Mouse (Mus musculus): ENCODE results near the gene Myct1. TPM values are rescaled to one million over a fixed set of nuclear protein-coding genes. Genes with fewer than 3 reads are reported as not detected.

The Myct1 gene
- polyA plus RNA-seq (2014; fragmentation: Nextera tagmentation; extraction: Ambion mirVana), result 7.1 and 7.7 TPM in 2 replicates

GRCm38 (mm10) chr10:5593464-5593863 lies at the start of gene Myct1:
Gene Myct1, plus strand, starts transcription at chr10:5593775.
- Histone ChIP-seq H3K4me1 (ENCODE audit: control insufficient read depth in 2 of 2, insufficient read depth in 2 of 2, low read length in 2 of 2) (peaks cover 5 to 9% of the 10 kb centered on the region in 2 experiments; a peak in 3 of 4 replicates), H3K4me3 (ENCODE audit: control insufficient read depth in 1 of 2, insufficient read depth in 1 of 2, low read depth in 1 of 2, low read length in 2 of 2) (peak within 1 kb of the TSS; percentile 24 to 32), H3K27me3 (ENCODE audit: control insufficient read depth, insufficient read depth, low read length) (no peaks in the 10 kb centered on the region), H3K9ac (ENCODE audit: low read length) (peak within 1 kb of the TSS; percentile 48), H3K4me2 (ENCODE audit: low read length) (peak within 1 kb of the TSS; percentile 43), H3K27ac (replicated peaks in 1 of 2; ENCODE audit: control insufficient read depth in 1 of 2, insufficient read depth in 1 of 2, low read depth in 2 of 2, low read length in 2 of 2) (peak within 1 kb of the TSS; percentile 76 to 81), H3K36me3 (ENCODE audit: control insufficient read depth, insufficient read depth, low read length) (no peaks in the 10 kb centered on the region), H3K9me3 (ENCODE audit: control insufficient read depth, low read length) (no peaks in the 10 kb centered on the region)
- no peak for ATAC-seq (ENCODE audit: insufficient number of reproducible peaks, insufficient read depth, low FRiP score, low read depth)
- 11% methylated on average over 5 of the region's 5 CpGs for WGBS

- WGBS, result 88% methylated on average over 5 of the region's 5 CpGs
- no peak for ATAC-seq (ENCODE audit: insufficient number of reproducible peaks, insufficient read depth, low FRiP score, low read depth)
- no peaks in the 10 kb centered on the region for H3K36me3 ChIP-seq (ENCODE audit: control insufficient read depth, insufficient read depth, low read length)
- no peaks in the 10 kb centered on the region for H3K27me3 ChIP-seq (ENCODE audit: control insufficient read depth, insufficient read depth, low read length)
- peaks cover 0 to 3% of the 10 kb centered on the region in 2 experiments; a peak in 2 of 4 replicates for H3K4me1 ChIP-seq (ENCODE audit: control insufficient read depth in 2 of 2, insufficient read depth in 2 of 2, low read length in 2 of 2)
- H3K4me2 ChIP-seq (ENCODE audit: low read length), result no peak overlapping the region
- no peak overlapping the region for H3K27ac ChIP-seq (replicated peaks in 1 of 2; ENCODE audit: control insufficient read depth in 1 of 2, insufficient read depth in 1 of 2, low read depth in 2 of 2, low read length in 2 of 2)
- H3K9me3 ChIP-seq (ENCODE audit: control insufficient read depth, low read length), result no peaks in the 10 kb centered on the region
- H3K4me3 ChIP-seq (ENCODE audit: control insufficient read depth in 1 of 2, insufficient read depth in 1 of 2, low read depth in 1 of 2, low read length in 2 of 2), result no peak overlapping the region
- no peak overlapping the region for H3K9ac ChIP-seq (ENCODE audit: low read length)
Measured at GRCm38 (mm10) chr10:5546428-5546827, 47.1 kb upstream of the Myct1 start.

DNA sequence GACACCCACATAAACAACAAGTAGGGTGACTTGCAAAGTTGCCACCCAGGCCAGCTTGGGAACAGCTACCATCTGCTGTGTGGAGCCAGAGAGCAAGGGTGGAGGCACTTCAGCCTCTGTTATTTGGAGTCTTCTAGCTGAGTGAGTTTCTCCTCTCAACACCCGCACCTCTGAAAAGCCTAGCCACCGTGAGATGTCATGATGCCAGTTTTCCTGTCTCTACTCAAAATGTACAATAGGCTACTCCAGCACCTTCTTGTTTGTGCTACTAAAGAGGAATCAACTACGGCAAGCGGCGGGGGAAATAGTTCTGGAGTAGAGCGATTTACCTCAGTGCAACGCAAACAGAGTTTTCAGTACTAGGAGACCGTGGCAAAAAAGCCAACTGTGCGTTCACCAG lies 45.8 kb upstream of the Myct1 start:
- H3K4me1 ChIP-seq (ENCODE audit: control insufficient read depth in 2 of 2, insufficient read depth in 2 of 2, low read length in 2 of 2), result peaks cover 0 to 3% of the 10 kb centered on the region in 2 experiments; a peak in 2 of 4 replicates
- H3K27ac ChIP-seq (replicated peaks in 1 of 2; ENCODE audit: control insufficient read depth in 1 of 2, insufficient read depth in 1 of 2, low read depth in 2 of 2, low read length in 2 of 2), result no peak overlapping the region
- no peak overlapping the region for H3K4me2 ChIP-seq (ENCODE audit: low read length)
- no peak overlapping the region for H3K9ac ChIP-seq (ENCODE audit: low read length)
- 89% methylated on average over 9 of the region's 9 CpGs for WGBS
- no peak for ATAC-seq (ENCODE audit: insufficient number of reproducible peaks, insufficient read depth, low FRiP score, low read depth)
- no peaks in the 10 kb centered on the region for H3K36me3 ChIP-seq (ENCODE audit: control insufficient read depth, insufficient read depth, low read length)
- no peaks in the 10 kb centered on the region for H3K9me3 ChIP-seq (ENCODE audit: control insufficient read depth, low read length)
- H3K4me3 ChIP-seq (ENCODE audit: control insufficient read depth in 1 of 2, insufficient read depth in 1 of 2, low read depth in 1 of 2, low read length in 2 of 2), result no peak overlapping the region
- no peaks in the 10 kb centered on the region for H3K27me3 ChIP-seq (ENCODE audit: control insufficient read depth, insufficient read depth, low read length)

DNA sequence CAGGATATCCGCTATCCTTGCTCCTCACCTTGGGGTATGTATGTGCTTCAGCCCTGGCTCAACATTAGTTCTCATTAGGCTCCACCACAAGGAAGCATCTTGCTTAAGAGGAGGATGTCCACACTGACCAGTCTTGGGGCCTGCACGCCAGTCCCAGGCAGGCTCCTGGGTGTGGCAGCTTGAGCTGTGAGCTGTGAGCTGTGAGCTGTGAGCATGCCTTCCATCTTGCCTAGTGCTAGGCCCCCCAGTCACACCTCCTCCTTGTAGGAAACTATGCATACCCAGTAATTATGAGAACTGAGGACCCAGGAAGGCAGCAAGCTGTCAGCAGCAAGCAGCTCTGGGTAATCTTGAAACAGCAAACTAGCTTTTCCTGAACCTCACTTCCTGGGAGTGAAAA lies 44.9 kb upstream of the Myct1 start:
- Histone ChIP-seq H3K9ac (ENCODE audit: low read length) (no peak overlapping the region), H3K9me3 (ENCODE audit: control insufficient read depth, low read length) (no peaks in the 10 kb centered on the region), H3K4me3 (ENCODE audit: control insufficient read depth in 1 of 2, insufficient read depth in 1 of 2, low read depth in 1 of 2, low read length in 2 of 2) (no peak overlapping the region), H3K4me1 (ENCODE audit: control insufficient read depth in 2 of 2, insufficient read depth in 2 of 2, low read length in 2 of 2) (peaks cover 0 to 3% of the 10 kb centered on the region in 2 experiments; a peak in 2 of 4 replicates), H3K36me3 (ENCODE audit: control insufficient read depth, insufficient read depth, low read length) (no peaks in the 10 kb centered on the region), H3K27ac (replicated peaks in 1 of 2; ENCODE audit: control insufficient read depth in 1 of 2, insufficient read depth in 1 of 2, low read depth in 2 of 2, low read length in 2 of 2) (no peak overlapping the region), H3K4me2 (ENCODE audit: low read length) (no peak overlapping the region), H3K27me3 (ENCODE audit: control insufficient read depth, insufficient read depth, low read length) (no peaks in the 10 kb centered on the region)
- WGBS, result 81% methylated on average over 2 of the region's 2 CpGs
- ATAC-seq (ENCODE audit: insufficient number of reproducible peaks, insufficient read depth, low FRiP score, low read depth), result no peak

DNA sequence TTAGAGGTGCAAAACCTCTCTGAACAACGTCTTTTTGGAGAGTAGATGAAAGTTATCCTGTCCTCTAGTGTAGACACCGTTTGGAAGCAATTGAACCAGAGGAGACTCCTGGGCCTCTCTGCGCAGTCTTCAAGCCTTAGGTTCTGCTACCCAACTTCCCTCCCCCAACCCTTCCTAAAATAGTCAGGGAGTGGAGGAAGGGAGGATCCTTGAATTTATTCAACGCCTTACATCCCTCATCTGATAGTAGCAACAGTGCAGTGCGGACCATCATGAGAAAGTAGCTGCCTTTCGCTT lies 43.8 kb upstream of the Myct1 start:
- Histone ChIP-seq H3K36me3 (ENCODE audit: control insufficient read depth, insufficient read depth, low read length) (no peaks in the 10 kb centered on the region), H3K9ac (ENCODE audit: low read length) (peak overlapping the region; percentile 69; the same call in 1 of the 2 replicates), H3K27ac (replicated peaks in 1 of 2; ENCODE audit: control insufficient read depth in 1 of 2, insufficient read depth in 1 of 2, low read depth in 2 of 2, low read length in 2 of 2) (no peak overlapping the region), H3K4me3 (ENCODE audit: control insufficient read depth in 1 of 2, insufficient read depth in 1 of 2, low read depth in 1 of 2, low read length in 2 of 2) (peak overlapping the region; percentile 46 to 58), H3K4me2 (ENCODE audit: low read length) (peak overlapping the region; percentile 95), H3K4me1 (ENCODE audit: control insufficient read depth in 2 of 2, insufficient read depth in 2 of 2, low read length in 2 of 2) (peaks cover 0 to 3% of the 10 kb centered on the region in 2 experiments; a peak in 2 of 4 replicates), H3K9me3 (ENCODE audit: control insufficient read depth, low read length) (no peaks in the 10 kb centered on the region), H3K27me3 (ENCODE audit: control insufficient read depth, insufficient read depth, low read length) (no peaks in the 10 kb centered on the region)
- ATAC-seq (ENCODE audit: insufficient number of reproducible peaks, insufficient read depth, low FRiP score, low read depth), result no peak; the same call in 1 of the 2 replicates
- 3% methylated on average over 6 of the region's 6 CpGs for WGBS

- peak overlapping the region; percentile 46 to 58 for H3K4me3 ChIP-seq (ENCODE audit: control insufficient read depth in 1 of 2, insufficient read depth in 1 of 2, low read depth in 1 of 2, low read length in 2 of 2)
- H3K4me2 ChIP-seq (ENCODE audit: low read length), result peak overlapping the region; percentile 95
- H3K9me3 ChIP-seq (ENCODE audit: control insufficient read depth, low read length), result no peaks in the 10 kb centered on the region
- WGBS, result 1% methylated on average over 44 of the region's 44 CpGs
- H3K9ac ChIP-seq (ENCODE audit: low read length), result peak overlapping the region; percentile 69
- no peaks in the 10 kb centered on the region for H3K27me3 ChIP-seq (ENCODE audit: control insufficient read depth, insufficient read depth, low read length)
- H3K4me1 ChIP-seq (ENCODE audit: control insufficient read depth in 2 of 2, insufficient read depth in 2 of 2, low read length in 2 of 2), result peaks cover 0 to 3% of the 10 kb centered on the region in 2 experiments; a peak in 2 of 4 replicates
- H3K27ac ChIP-seq (replicated peaks in 1 of 2; ENCODE audit: control insufficient read depth in 1 of 2, insufficient read depth in 1 of 2, low read depth in 2 of 2, low read length in 2 of 2), result no peak overlapping the region
- peak; percentile 63 for ATAC-seq (ENCODE audit: insufficient number of reproducible peaks, insufficient read depth, low FRiP score, low read depth)
- H3K36me3 ChIP-seq (ENCODE audit: control insufficient read depth, insufficient read depth, low read length), result no peaks in the 10 kb centered on the region
Measured at GRCm38 (mm10) chr10:5550168-5551021, 43.2 kb upstream of the Myct1 start.

- no peaks in the 10 kb centered on the region for H3K36me3 ChIP-seq (ENCODE audit: control insufficient read depth, insufficient read depth, low read length)
- H3K4me2 ChIP-seq (ENCODE audit: low read length), result peak within 1 kb of the TSS; percentile 95
- WGBS, result 73% methylated on average over 5 of the region's 5 CpGs
- peaks cover 0 to 3% of the 10 kb centered on the region in 2 experiments; a peak in 2 of 4 replicates for H3K4me1 ChIP-seq (ENCODE audit: control insufficient read depth in 2 of 2, insufficient read depth in 2 of 2, low read length in 2 of 2)
- no peaks in the 10 kb centered on the region for H3K9me3 ChIP-seq (ENCODE audit: control insufficient read depth, low read length)
- no peaks in the 10 kb centered on the region for H3K27me3 ChIP-seq (ENCODE audit: control insufficient read depth, insufficient read depth, low read length)
- no peak within 1 kb of the TSS for H3K27ac ChIP-seq (replicated peaks in 1 of 2; ENCODE audit: control insufficient read depth in 1 of 2, insufficient read depth in 1 of 2, low read depth in 2 of 2, low read length in 2 of 2)
- ATAC-seq (ENCODE audit: insufficient number of reproducible peaks, insufficient read depth, low FRiP score, low read depth), result no peak
- H3K4me3 ChIP-seq (ENCODE audit: control insufficient read depth in 1 of 2, insufficient read depth in 1 of 2, low read depth in 1 of 2, low read length in 2 of 2), result peak within 1 kb of the TSS; percentile 46 to 58
- H3K9ac ChIP-seq (ENCODE audit: low read length), result peak within 1 kb of the TSS; percentile 69
Measured at GRCm38 (mm10) chr10:5551382-5551781, 42.2 kb upstream of the Myct1 start, which contains the start of gene Syne1. Gene Syne1, minus strand, starts transcription at chr10:5551482.

All from heart, embryonic 14.5 days (tissue).